Mouse (Mus musculus): Measurements from ENCODE around the gene Kcnk12. TPM values are rescaled to one million over a fixed set of nuclear protein-coding genes. Genes with fewer than 3 reads are reported as not detected.
A peak's percentile ranks its signal among the peaks of the same experiment; 100 is the strongest.

Gene Kcnk12
- total and polyA plus RNA-seq, 2 experiments from 2014 or later, result 4.5 to 7.9 TPM

- peak; percentile 88 for DNase-seq
- H3K4me2 ChIP-seq (ENCODE audit: low read depth), result peak overlapping the region; percentile 99
- peak overlapping the region; percentile 61 for H3K9ac ChIP-seq
- H3K27me3 ChIP-seq (ENCODE audit: insufficient read depth, low read length), result peaks cover 3% of the 10 kb centered on the region
- H3K27ac ChIP-seq (ENCODE audit: low read depth, low read length), result peak overlapping the region; percentile 62
- no peaks in the 10 kb centered on the region for H3K9me3 ChIP-seq (ENCODE audit: low read length)
- ATAC-seq, result peak; percentile 85
- no peak for TF ChIP-seq CTCF (IDR thresholded peaks at IDR 0.05; ENCODE audit: low read depth)
- peak overlapping the region; percentile 48 for H3K4me3 ChIP-seq (ENCODE audit: low read depth, low read length)
- H3K36me3 ChIP-seq (ENCODE audit: insufficient read depth), result no peaks in the 10 kb centered on the region
- 10% methylated on average over 32 of the region's 32 CpGs for WGBS
- H3K4me1 ChIP-seq (ENCODE audit: insufficient read depth), result 0 out of 2 replicates have a peak, but pooled peaks cover 4% of the 10 kb centered on the region
Measured at GRCm38 (mm10) chr17:87744985-87745925, 52.5 kb downstream of the Kcnk12 start.

- Histone ChIP-seq H3K36me3 (ENCODE audit: insufficient read depth) (no peaks in the 10 kb centered on the region), H3K4me2 (ENCODE audit: low read depth) (no peak overlapping the region), H3K27ac (ENCODE audit: low read depth, low read length) (no peak overlapping the region), H3K9ac (no peak overlapping the region), H3K27me3 (ENCODE audit: insufficient read depth, low read length) (no peaks in the 10 kb centered on the region), H3K4me3 (ENCODE audit: low read depth, low read length) (no peak overlapping the region), H3K9me3 (ENCODE audit: low read length) (no peaks in the 10 kb centered on the region), H3K4me1 (ENCODE audit: insufficient read depth) (no peaks in the 10 kb centered on the region)
- TF ChIP-seq CTCF (IDR thresholded peaks at IDR 0.05; ENCODE audit: low read depth), result peak; percentile 22; the same call in 1 of the 2 replicates
- 59% methylated on average over 1 of the region's 1 CpGs for WGBS
- DNase-seq (no peak), ATAC-seq (no peak)
Measured at GRCm38 (mm10) chr17:87739835-87740234, 58.0 kb downstream of the Kcnk12 start.

GRCm38 (mm10) chr17:87737144-87737543, 60.6 kb downstream of the Kcnk12 start:
- 76% methylated on average over 3 of the region's 3 CpGs for WGBS
- no peak overlapping the region for H3K4me2 ChIP-seq (ENCODE audit: low read depth)
- no peaks in the 10 kb centered on the region for H3K36me3 ChIP-seq (ENCODE audit: insufficient read depth)
- DNase-seq (no peak), ATAC-seq (no peak)
- H3K4me3 ChIP-seq (ENCODE audit: low read depth, low read length), result no peak overlapping the region
- no peak overlapping the region for H3K9ac ChIP-seq
- no peak for TF ChIP-seq CTCF (IDR thresholded peaks at IDR 0.05; ENCODE audit: low read depth)
- H3K4me1 ChIP-seq (ENCODE audit: insufficient read depth), result no peaks in the 10 kb centered on the region
- H3K9me3 ChIP-seq (ENCODE audit: low read length), result no peaks in the 10 kb centered on the region
- H3K27ac ChIP-seq (ENCODE audit: low read depth, low read length), result no peak overlapping the region
- no peaks in the 10 kb centered on the region for H3K27me3 ChIP-seq (ENCODE audit: insufficient read depth, low read length)

GRCm38 (mm10) chr17:87734471-87734870, 63.3 kb downstream of the Kcnk12 start:
- no peak for TF ChIP-seq CTCF (IDR thresholded peaks at IDR 0.05; ENCODE audit: low read depth)
- Histone ChIP-seq H3K9me3 (ENCODE audit: low read length) (no peaks in the 10 kb centered on the region), H3K4me1 (ENCODE audit: insufficient read depth) (no peaks in the 10 kb centered on the region), H3K4me2 (ENCODE audit: low read depth) (no peak overlapping the region), H3K9ac (no peak overlapping the region), H3K36me3 (ENCODE audit: insufficient read depth) (no peaks in the 10 kb centered on the region), H3K27ac (ENCODE audit: low read depth, low read length) (no peak overlapping the region), H3K4me3 (ENCODE audit: low read depth, low read length) (no peak overlapping the region), H3K27me3 (ENCODE audit: insufficient read depth, low read length) (no peaks in the 10 kb centered on the region)
- DNase-seq, result no peak
- 92% methylated on average over 8 of the region's 8 CpGs for WGBS
- no peak for ATAC-seq

GRCm38 (mm10) chr17:87731962-87732361, 65.8 kb downstream of the Kcnk12 start:
- H3K9ac ChIP-seq, result no peak overlapping the region
- H3K4me3 ChIP-seq (ENCODE audit: low read depth, low read length), result no peak overlapping the region
- H3K4me1 ChIP-seq (ENCODE audit: insufficient read depth), result no peaks in the 10 kb centered on the region
- DNase-seq (no peak), ATAC-seq (no peak)
- no peak for TF ChIP-seq CTCF (IDR thresholded peaks at IDR 0.05; ENCODE audit: low read depth)
- H3K27me3 ChIP-seq (ENCODE audit: insufficient read depth, low read length), result no peaks in the 10 kb centered on the region
- H3K9me3 ChIP-seq (ENCODE audit: low read length), result no peaks in the 10 kb centered on the region
- H3K4me2 ChIP-seq (ENCODE audit: low read depth), result no peak overlapping the region
- WGBS, result 88% methylated on average over 4 of the region's 4 CpGs
- no peaks in the 10 kb centered on the region for H3K36me3 ChIP-seq (ENCODE audit: insufficient read depth)
- H3K27ac ChIP-seq (ENCODE audit: low read depth, low read length), result no peak overlapping the region

- H3K36me3 ChIP-seq (ENCODE audit: insufficient read depth), result peaks cover 25% of the 10 kb centered on the region
- no peak overlapping the region for H3K4me2 ChIP-seq (ENCODE audit: low read depth)
- no peak for TF ChIP-seq CTCF (IDR thresholded peaks at IDR 0.05; ENCODE audit: low read depth)
- no peaks in the 10 kb centered on the region for H3K4me1 ChIP-seq (ENCODE audit: insufficient read depth)
- no peaks in the 10 kb centered on the region for H3K9me3 ChIP-seq (ENCODE audit: low read length)
- H3K27me3 ChIP-seq (ENCODE audit: insufficient read depth, low read length), result no peaks in the 10 kb centered on the region
- ATAC-seq, result peak; percentile 50
- H3K27ac ChIP-seq (ENCODE audit: low read depth, low read length), result no peak overlapping the region
- WGBS, result 78% methylated on average over 12 of the region's 12 CpGs
- no peak overlapping the region for H3K9ac ChIP-seq
- H3K4me3 ChIP-seq (ENCODE audit: low read depth, low read length), result no peak overlapping the region
- peak; percentile 39 for DNase-seq
Measured at GRCm38 (mm10) chr17:87726489-87727356, 71.1 kb downstream of the Kcnk12 start.
